Mouse (Mus musculus) forebrain, embryonic 15.5 days (tissue): ENCODE measurements around the gene Lrch1. TPM values are rescaled to one million over a fixed set of nuclear protein-coding genes. Genes with fewer than 3 reads are reported as not detected.
A peak's percentile ranks its signal among the peaks of the same experiment; 100 is the strongest.

Experiments
- ATAC-seq: fragments of 200-750 bp; cut with Nextera tagmentation; replicated peaks from 2 replicates; pipeline ENCODE4 v1.8.0; 2017; ENCODE audit warnings: mild to moderate bottlenecking, moderate TSS enrichment, moderate library complexity
- H3K27ac ChIP-seq: fragments of 300-500 bp; sonication (generic); replicated peaks from 2 replicates; pipeline ENCODE4 v1.5.1; 2015; ENCODE audit warnings: mild to moderate bottlenecking, inconsistent platforms
- H3K27me3 ChIP-seq: fragments of 300-500 bp; sonication (generic); 2 replicates; pipeline ENCODE4 v1.6.1; 2015; ENCODE audit warnings: inconsistent platforms
- H3K36me3 ChIP-seq: fragments of 300-500 bp; sonication (generic); 2 replicates; pipeline ENCODE4 v1.6.1; 2015; ENCODE audit warnings: mild to moderate bottlenecking, inconsistent platforms
- H3K4me1 ChIP-seq: fragments of 300-500 bp; sonication (generic); 2 replicates; pipeline ENCODE4 v1.6.1; 2015; ENCODE audit warnings: inconsistent platforms
- H3K4me2 ChIP-seq: fragments of 300-500 bp; sonication (generic); replicated peaks from 2 replicates; pipeline ENCODE4 v1.6.1; 2015; ENCODE audit warnings: mild to moderate bottlenecking, inconsistent platforms
- H3K4me3 ChIP-seq: fragments of 300-500 bp; sonication (generic); 2 replicates; pipeline ENCODE4 v1.5.1; 2015; ENCODE audit warnings: mild to moderate bottlenecking, inconsistent platforms
- H3K9ac ChIP-seq: fragments of 300-500 bp; sonication (generic); replicated peaks from 2 replicates; pipeline ENCODE4 v1.6.1; 2015; ENCODE audit warnings: mild to moderate bottlenecking, inconsistent platforms
- H3K9me3 ChIP-seq: fragments of 300-500 bp; sonication (generic); 2 replicates; pipeline ENCODE4 v1.6.1; 2016; ENCODE audit warnings: inconsistent platforms
- WGBS: fragments of 180-500 bp; shearing (Covaris S2); methylation state at CpG from one replicate; pipeline ENCODE4 v1.1.7; 2015; ENCODE audit warnings: mixed read lengths; 5-methylcytosine and 5-hydroxymethylcytosine counted together
- polyA plus RNA-seq: library from polyadenylated mRNA; unstranded; fragments of >200 nt; fragmentation: Nextera tagmentation; extraction: Ambion mirVana; gene quantifications from 2 replicates; pipeline ENCODE4 v1.2.1, GENCODE M21; 2015

Lrch1 gene
- polyA plus RNA-seq, 1 experiment from 2014 or later: 10.9 TPM

DNA sequence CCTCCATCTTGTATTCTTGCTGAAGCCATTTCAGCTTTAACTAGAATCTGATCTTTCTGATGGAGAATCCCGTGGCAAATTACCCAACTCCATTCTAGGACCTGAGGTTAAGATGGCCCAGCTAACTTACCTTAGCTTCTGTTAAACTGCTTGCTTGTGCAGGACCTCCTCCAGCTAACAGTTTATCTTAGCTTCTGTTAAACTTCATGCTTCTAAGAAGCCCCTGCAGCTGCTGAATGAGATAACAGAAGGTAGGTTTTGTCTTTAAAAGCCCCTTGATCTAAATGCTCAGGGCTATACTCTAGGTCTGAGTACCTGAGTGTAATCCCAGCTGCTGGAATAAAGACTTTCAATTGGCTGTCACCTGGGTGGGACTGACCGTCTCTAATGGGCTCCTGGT lies 17.9 kb downstream of the Lrch1 start:
- ATAC-seq: no peak
- 73% methylated on average over 2 of the region's 2 CpGs for WGBS

DNA sequence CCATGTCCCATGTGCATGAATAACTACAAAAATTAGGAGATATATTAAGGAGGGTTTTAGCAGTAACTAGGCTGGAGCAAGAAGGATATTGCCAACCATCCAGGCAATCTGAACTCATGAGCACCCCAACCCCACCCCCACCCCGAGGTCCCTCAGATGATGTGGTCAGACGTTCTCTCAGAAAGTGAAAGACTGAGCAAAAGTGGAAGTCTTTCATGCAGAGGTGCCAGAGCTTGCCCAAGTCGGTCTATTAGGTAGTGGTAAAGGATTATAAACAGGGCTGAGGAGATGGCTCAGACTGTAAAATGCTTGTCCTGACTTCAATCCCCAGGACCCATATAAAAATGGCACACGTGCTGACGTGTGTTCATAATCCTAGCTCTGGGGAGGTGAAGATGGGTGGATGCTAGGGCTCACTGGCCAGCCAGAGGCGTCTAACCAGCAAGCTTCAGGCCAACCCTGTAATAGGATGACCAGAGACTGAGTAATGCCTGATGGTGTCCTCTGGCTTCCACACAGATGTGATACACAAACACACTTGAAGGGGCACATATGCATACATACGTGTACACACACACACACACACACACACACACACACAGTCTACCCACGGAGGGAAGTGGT lies 18.8 kb downstream of the Lrch1 start:
- 88% methylated on average over 8 of the region's 8 CpGs for WGBS
- Histone ChIP-seq H3K27me3 (no peaks in the 10 kb centered on the region), H3K9ac (no peak overlapping the region), H3K9me3 (no peaks in the 10 kb centered on the region), H3K4me2 (no peak overlapping the region), H3K4me3 (no peak overlapping the region), H3K27ac (no peak overlapping the region), H3K36me3 (no peaks in the 10 kb centered on the region), H3K4me1 (peaks cover 5% of the 10 kb centered on the region; the same call in 1 of the 2 replicates)
- no peak for ATAC-seq

More for the DNA sequence above, 17.9 kb downstream of the Lrch1 start:
- Histone ChIP-seq H3K36me3 (no peaks in the 10 kb centered on the region), H3K4me1 (peaks cover 5% of the 10 kb centered on the region; the same call in 1 of the 2 replicates), H3K9me3 (no peaks in the 10 kb centered on the region), H3K27me3 (no peaks in the 10 kb centered on the region), H3K4me3 (no peak overlapping the region), H3K27ac (no peak overlapping the region), H3K9ac (no peak overlapping the region), H3K4me2 (no peak overlapping the region)

DNA sequence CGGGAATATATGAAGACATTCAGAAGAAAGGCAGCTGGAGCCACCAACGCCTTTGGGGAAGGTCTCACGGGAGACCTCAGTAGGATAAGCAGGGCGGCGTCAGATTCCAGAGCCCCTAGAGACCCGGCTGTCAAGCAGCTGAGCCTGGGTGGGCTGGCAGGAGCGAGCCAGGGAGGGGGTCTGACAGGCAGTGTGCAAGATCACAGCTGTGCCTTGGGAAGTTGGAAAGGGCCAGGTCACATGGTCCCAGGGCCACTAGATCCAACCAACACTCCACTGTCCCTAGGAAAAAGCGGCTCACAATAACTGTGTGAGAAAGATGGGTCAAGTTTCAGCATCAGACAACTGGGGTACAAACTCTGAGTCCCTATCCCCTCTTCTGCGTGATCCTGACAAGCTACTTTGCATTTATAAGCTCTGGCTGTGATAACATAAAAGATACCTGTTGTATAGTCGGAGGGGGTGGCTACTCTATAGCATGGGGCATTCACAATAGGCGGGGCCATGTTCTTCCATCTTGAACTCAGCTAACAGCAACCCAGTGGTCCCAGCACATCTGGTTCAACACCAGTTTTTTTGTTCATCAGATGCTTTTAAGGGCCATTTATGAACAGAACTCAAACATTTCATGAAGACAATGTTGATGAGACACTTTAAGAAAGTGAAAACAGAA lies 20.6 kb downstream of the Lrch1 start:
- no peak overlapping the region for H3K4me2 ChIP-seq
- H3K9me3 ChIP-seq: no peaks in the 10 kb centered on the region
- WGBS: 49% methylated on average over 11 of the region's 11 CpGs
- ATAC-seq: no peak
- no peak overlapping the region for H3K27ac ChIP-seq
- no peaks in the 10 kb centered on the region for H3K36me3 ChIP-seq
- H3K9ac ChIP-seq: no peak overlapping the region
- H3K27me3 ChIP-seq: no peaks in the 10 kb centered on the region
- peaks cover 6% of the 10 kb centered on the region; the same call in 1 of the 2 replicates for H3K4me1 ChIP-seq
- H3K4me3 ChIP-seq: no peak overlapping the region

DNA sequence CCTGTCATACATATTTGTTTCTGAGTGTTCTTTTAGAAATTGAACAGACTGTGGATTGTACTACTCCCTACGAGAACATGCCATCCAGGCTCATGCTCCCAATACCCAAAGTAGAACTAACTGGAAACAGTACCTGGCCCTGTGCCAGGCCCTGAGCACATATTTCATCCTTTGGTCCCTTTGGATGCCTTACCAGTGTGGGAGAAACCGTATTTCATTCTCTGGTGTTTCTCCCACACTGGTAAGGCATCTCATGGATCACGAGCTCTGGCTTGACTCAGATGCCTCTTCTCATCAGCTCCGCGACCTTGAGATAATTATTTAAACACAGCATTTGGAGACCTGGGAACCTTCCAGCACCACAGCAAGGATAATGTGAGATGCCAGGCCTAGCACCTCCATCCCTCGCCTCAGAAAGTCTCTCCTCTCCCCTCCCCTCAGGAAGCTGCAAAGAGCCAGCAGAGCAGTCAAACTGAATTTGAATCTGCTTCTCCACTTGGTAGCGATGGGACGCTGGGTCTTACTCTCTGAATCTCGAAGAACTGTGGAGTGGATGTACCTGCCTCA lies 21.6 kb downstream of the Lrch1 start:
- Histone ChIP-seq H3K27ac (no peak overlapping the region), H3K9me3 (no peaks in the 10 kb centered on the region), H3K36me3 (no peaks in the 10 kb centered on the region), H3K4me2 (no peak overlapping the region), H3K9ac (no peak overlapping the region), H3K4me3 (no peak overlapping the region), H3K4me1 (peaks cover 8% of the 10 kb centered on the region; the same call in 1 of the 2 replicates), H3K27me3 (no peaks in the 10 kb centered on the region)
- no peak for ATAC-seq
- WGBS: 78% methylated on average over 9 of the region's 9 CpGs

DNA sequence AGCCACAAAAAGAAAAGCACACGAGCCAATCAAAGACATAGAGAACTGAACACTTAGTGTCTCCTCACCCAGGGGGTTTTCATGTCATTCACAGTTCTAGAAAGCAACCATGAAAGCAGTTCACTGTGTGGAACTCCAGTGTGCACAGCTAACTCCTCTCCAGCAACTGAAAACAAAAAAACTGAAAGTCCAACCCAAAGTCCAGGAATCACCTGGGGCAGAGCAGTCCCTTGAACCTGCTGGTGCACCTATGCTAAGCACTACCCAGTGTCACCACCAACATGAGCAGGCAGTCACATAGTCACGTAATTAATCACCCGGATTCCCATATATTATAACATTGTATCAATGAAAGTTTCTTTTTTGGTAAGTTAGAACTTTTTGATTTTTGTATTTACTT lies 23.2 kb downstream of the Lrch1 start:
- no peaks in the 10 kb centered on the region for H3K36me3 ChIP-seq

DNA sequence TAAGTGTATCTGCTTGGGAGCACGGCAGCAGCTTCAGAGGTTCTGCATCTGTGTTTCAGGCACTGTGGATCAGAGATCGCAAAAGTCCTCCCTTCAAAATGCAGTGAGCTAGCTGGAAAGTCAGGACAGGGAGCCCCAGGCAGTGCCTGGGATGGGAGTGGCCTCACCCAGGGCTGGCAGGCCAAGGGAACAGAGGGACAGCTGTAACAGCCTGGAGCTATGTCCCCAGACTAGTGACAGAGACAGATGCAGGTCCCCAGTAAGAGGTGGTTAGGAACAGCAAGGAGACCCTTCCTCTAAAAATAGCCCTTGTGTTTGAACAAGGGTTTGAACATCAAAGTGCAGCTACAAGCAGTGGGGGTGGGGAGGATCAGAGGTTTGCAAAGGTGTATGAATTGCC lies 23.6 kb downstream of the Lrch1 start:
- WGBS: 89% methylated on average over 2 of the region's 2 CpGs
- Histone ChIP-seq H3K9me3 (no peaks in the 10 kb centered on the region), H3K27me3 (no peaks in the 10 kb centered on the region), H3K27ac (no peak overlapping the region), H3K9ac (no peak overlapping the region), H3K4me3 (no peak overlapping the region), H3K36me3 (no peaks in the 10 kb centered on the region), H3K4me2 (no peak overlapping the region), H3K4me1 (peaks cover 8% of the 10 kb centered on the region; the same call in 1 of the 2 replicates)
- no peak for ATAC-seq

More for the DNA sequence above, 23.2 kb downstream of the Lrch1 start:
- no peak overlapping the region for H3K27ac ChIP-seq
- peaks cover 8% of the 10 kb centered on the region; the same call in 1 of the 2 replicates for H3K4me1 ChIP-seq
- no peak for ATAC-seq
- no peak overlapping the region for H3K4me2 ChIP-seq
- no peaks in the 10 kb centered on the region for H3K27me3 ChIP-seq
- no peak overlapping the region for H3K9ac ChIP-seq
- 76% methylated on average over 3 of the region's 3 CpGs for WGBS
- H3K4me3 ChIP-seq: no peak overlapping the region
- H3K9me3 ChIP-seq: no peaks in the 10 kb centered on the region

DNA sequence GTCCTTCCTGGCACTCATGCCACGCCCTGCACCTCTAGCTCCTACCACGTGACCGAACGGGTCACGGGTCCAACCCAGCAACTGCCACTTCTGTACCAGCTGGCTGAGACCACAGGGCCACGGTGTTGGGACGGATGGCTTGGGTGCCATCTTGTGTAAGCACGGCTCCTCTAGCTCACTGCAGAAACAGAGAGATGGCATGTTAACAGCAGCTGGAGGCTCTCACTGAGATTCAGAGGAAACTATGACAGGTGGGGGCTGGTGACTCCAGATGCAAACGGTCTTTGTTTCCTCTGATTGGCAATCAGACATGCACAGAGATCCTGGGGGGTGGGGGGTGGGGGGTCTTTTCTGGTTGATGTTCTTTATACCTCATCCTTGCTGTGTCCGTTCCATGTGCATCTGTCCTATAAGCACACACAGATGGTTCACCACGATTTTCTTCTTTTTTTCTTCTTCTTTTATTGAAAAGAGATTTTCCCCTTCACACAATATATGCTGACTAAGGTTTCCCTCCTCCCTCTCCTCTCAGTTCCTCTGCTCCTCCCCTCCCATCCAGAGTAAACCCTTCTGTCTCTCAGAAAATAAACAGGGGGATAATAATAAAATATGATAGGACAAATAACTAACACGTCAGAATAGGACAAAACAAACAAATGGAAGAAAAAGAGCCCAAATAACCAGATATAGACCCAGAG lies 25.5 kb downstream of the Lrch1 start:
- peak; percentile 62 for ATAC-seq
- H3K27ac ChIP-seq: peak overlapping the region; percentile 51; the same call in 1 of the 2 replicates
- WGBS: 73% methylated on average over 12 of the region's 12 CpGs
- no peak overlapping the region for H3K9ac ChIP-seq
- H3K27me3 ChIP-seq: no peaks in the 10 kb centered on the region
- no peaks in the 10 kb centered on the region for H3K36me3 ChIP-seq
- H3K4me1 ChIP-seq: peaks cover 8% of the 10 kb centered on the region; the same call in 1 of the 2 replicates
- no peak overlapping the region for H3K4me2 ChIP-seq
- H3K4me3 ChIP-seq: no peak overlapping the region
- H3K9me3 ChIP-seq: no peaks in the 10 kb centered on the region

DNA sequence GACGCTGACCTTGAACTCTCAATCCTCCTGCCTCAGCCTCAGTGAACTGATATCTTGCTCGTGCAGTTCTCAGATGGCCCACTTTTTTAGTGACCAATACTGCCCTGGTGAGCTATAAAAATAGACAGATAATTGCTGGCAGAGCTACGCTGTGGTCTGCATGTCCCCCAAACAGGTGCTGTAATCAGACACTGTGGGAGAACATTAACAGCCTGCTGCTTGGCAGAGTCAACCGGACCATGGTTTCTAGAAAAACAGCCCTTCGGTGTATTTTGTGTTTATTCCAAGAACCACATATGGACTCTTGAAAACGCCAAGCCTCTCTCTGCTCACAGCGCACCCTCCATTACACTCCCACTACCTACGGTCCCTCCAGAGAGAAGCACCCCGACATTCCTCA lies 26.2 kb downstream of the Lrch1 start:
- ATAC-seq: no peak; the same call in 1 of the 2 replicates
- no peaks in the 10 kb centered on the region for H3K9me3 ChIP-seq
- H3K4me3 ChIP-seq: no peak overlapping the region
- no peaks in the 10 kb centered on the region for H3K36me3 ChIP-seq
- 90% methylated on average over 9 of the region's 9 CpGs for WGBS
- no peaks in the 10 kb centered on the region for H3K27me3 ChIP-seq
- no peak overlapping the region; the same call in 1 of the 2 replicates for H3K27ac ChIP-seq
- H3K4me1 ChIP-seq: peaks cover 3% of the 10 kb centered on the region; the same call in 1 of the 2 replicates
- H3K4me2 ChIP-seq: no peak overlapping the region
- no peak overlapping the region for H3K9ac ChIP-seq

DNA sequence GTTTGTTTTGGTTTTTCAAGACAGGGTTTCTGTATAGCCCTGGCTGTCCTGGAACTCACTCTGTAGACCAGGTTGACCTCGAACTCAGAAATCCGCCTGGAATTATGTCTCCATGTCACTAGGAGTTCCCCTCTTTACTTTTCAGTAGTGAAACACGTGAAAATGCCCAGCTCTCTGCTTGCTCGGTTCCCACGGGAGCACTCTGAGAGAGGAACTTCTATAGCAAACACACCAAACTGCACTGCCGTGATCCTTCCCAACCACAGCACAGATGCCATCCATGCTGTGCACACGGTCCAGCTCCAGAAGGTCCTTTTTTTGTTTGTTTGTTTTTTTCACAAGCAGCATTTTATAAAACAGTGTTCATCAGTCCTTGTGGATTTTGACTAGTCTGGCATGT lies 28.5 kb downstream of the Lrch1 start:
- H3K4me2 ChIP-seq: no peak overlapping the region
- no peak overlapping the region for H3K4me3 ChIP-seq
- no peak overlapping the region for H3K9ac ChIP-seq
- peaks cover 21% of the 10 kb centered on the region for H3K4me1 ChIP-seq
- no peak for ATAC-seq
- no peaks in the 10 kb centered on the region for H3K27me3 ChIP-seq
- no peak overlapping the region for H3K27ac ChIP-seq
- WGBS: 85% methylated on average over 7 of the region's 7 CpGs
- H3K9me3 ChIP-seq: no peaks in the 10 kb centered on the region
- H3K36me3 ChIP-seq: no peaks in the 10 kb centered on the region

DNA sequence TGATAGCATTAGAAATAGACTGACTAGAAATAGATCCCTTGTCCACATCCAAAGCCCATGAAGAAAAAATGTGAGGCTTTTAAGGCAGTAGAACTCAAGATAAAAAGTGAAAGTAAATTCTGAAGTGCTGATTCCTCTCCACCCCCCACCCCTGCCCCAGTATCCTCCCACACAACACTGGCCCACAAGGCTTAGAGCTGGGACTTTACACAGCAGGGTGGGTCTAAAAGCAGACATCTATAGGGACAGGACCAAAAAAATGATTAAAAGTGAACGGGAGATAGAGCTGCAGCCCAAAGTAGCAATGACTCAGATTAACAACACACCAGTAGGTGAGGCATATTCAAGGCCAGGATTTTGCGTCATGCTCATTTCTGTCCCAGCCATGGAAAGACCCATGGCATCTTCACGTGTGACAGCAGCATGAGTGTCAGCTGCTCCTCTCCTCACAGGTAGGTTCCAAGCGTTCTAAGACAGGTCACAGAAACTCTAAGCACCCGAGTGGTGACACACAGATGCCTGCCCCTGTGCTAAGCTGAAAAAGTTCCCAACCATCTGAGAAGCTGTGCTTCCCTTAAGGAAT lies 29.1 kb downstream of the Lrch1 start:
- no peak overlapping the region for H3K9ac ChIP-seq
- no peak overlapping the region for H3K27ac ChIP-seq
- H3K27me3 ChIP-seq: no peaks in the 10 kb centered on the region
- 92% methylated on average over 5 of the region's 5 CpGs for WGBS
- H3K4me1 ChIP-seq: peaks cover 26% of the 10 kb centered on the region
- no peaks in the 10 kb centered on the region for H3K36me3 ChIP-seq
- ATAC-seq: no peak
- no peaks in the 10 kb centered on the region for H3K9me3 ChIP-seq
- no peak overlapping the region for H3K4me3 ChIP-seq
- H3K4me2 ChIP-seq: no peak overlapping the region

DNA sequence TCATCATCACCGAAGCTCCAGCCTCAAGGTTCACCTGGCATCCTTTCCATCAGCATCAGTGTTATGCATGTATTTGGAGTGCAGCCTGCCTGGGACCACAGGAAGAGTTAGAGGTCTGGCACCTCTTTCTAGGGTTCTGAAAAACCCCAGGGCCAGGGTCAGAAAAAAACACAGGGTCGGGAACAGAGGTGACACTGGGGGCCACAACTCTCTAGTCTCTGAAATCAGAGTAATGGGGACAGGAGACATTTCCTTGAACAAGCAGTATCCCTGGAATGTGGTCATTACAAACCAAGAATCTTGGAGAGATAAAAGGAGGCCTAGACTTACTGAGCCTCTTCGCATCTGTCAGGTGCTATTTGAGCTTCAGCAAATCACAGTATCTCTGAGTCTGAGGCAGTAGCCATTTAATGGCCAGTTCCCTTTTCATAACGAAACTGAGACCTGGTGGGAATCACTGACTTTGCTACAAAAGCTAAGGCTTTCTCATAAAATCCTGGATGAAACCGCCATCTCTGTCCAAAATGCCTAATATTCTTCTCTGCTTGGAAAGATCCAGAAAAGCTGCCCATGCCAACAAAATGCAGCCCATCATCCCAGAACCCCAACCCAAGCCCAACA lies 30.1 kb downstream of the Lrch1 start:
- ATAC-seq: no peak
- H3K27me3 ChIP-seq: no peaks in the 10 kb centered on the region
- WGBS: 91% methylated on average over 5 of the region's 5 CpGs
- H3K9ac ChIP-seq: no peak overlapping the region
- peaks cover 31% of the 10 kb centered on the region for H3K4me1 ChIP-seq
- H3K4me3 ChIP-seq: no peak overlapping the region
- no peak overlapping the region for H3K27ac ChIP-seq
- no peaks in the 10 kb centered on the region for H3K36me3 ChIP-seq
- H3K9me3 ChIP-seq: no peaks in the 10 kb centered on the region
- H3K4me2 ChIP-seq: no peak overlapping the region
